Mouse (Mus musculus): ENCODE data around the gene Gria1. TPM values are rescaled to one million over a fixed set of nuclear protein-coding genes. Genes with fewer than 3 reads are reported as not detected.

Gria1 gene
- total RNA-seq, 1 experiment = 0.13 TPM

DNA sequence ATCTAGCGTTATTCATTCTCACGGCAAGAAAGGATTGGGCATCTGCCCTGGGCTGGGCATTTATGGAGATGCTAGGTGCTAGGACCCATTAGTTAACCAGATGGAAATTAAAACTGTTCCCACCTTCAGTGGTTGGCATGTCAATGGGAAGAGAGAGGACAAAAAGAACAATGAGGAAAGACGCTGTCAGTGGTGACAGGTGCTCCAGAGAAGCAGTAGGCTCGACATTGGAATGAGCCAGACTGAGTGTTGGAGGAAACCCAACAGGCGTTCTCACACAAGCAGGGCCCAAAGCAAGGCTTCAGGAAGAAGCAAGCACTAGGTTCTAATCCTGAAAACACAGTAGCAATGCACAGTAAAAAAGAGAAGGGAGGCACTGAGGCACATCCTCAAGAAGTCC lies 203.4 kb downstream of the Gria1 start:
- no peak overlapping the region for H3K27ac ChIP-seq (ENCODE audit: insufficient read depth, low read depth, low read length, poor library complexity, severe bottlenecking)
- no peak for TF ChIP-seq CHD2 (IDR thresholded peaks at IDR 0.05; ENCODE audit: low read depth, low read length)
- no peak for TF ChIP-seq ZC3H11A (IDR thresholded peaks at IDR 0.05; ENCODE audit: borderline replicate concordance, low read depth, low read length)
- no peak for TF ChIP-seq ZNF384 (IDR thresholded peaks at IDR 0.05; ENCODE audit: low read depth, low read length)
- TF ChIP-seq HCFC1 (IDR thresholded peaks at IDR 0.05; ENCODE audit: borderline replicate concordance, insufficient read depth, low read length) = no peak
- no peak for TF ChIP-seq MAFK (IDR thresholded peaks at IDR 0.05; ENCODE audit: insufficient read depth, low read depth, low read length)
- in situ Hi-C loops (cut with MboI; ENCODE audit: low sequenced_read_pairs in 2 of 2, unreplicated experiment in 2 of 2) = no loop called here
- H3K9ac ChIP-seq (ENCODE audit: insufficient read depth, low read depth, low read length, poor library complexity, severe bottlenecking) = no peak overlapping the region
- H3K4me1 ChIP-seq (ENCODE audit: control insufficient read depth in 2 of 2, insufficient read depth in 2 of 2, low read length in 2 of 2, poor library complexity in 1 of 2) = no peaks in the 10 kb centered on the region
- no peaks in the 10 kb centered on the region for H3K36me3 ChIP-seq (ENCODE audit: control insufficient read depth, insufficient read depth, low read length, poor library complexity, severe bottlenecking)
- H3K4me3 ChIP-seq (ENCODE audit: insufficient read depth in 1 of 2, low read depth in 1 of 2, low read length in 2 of 2, poor library complexity in 1 of 2, severe bottlenecking in 1 of 2) = no peak overlapping the region
- H3K9me3 ChIP-seq (ENCODE audit: control insufficient read depth, insufficient read depth, low read depth, low read length) = no peaks in the 10 kb centered on the region
- DNase-seq (ENCODE audit: low read depth, low spot score) = no peak

DNA sequence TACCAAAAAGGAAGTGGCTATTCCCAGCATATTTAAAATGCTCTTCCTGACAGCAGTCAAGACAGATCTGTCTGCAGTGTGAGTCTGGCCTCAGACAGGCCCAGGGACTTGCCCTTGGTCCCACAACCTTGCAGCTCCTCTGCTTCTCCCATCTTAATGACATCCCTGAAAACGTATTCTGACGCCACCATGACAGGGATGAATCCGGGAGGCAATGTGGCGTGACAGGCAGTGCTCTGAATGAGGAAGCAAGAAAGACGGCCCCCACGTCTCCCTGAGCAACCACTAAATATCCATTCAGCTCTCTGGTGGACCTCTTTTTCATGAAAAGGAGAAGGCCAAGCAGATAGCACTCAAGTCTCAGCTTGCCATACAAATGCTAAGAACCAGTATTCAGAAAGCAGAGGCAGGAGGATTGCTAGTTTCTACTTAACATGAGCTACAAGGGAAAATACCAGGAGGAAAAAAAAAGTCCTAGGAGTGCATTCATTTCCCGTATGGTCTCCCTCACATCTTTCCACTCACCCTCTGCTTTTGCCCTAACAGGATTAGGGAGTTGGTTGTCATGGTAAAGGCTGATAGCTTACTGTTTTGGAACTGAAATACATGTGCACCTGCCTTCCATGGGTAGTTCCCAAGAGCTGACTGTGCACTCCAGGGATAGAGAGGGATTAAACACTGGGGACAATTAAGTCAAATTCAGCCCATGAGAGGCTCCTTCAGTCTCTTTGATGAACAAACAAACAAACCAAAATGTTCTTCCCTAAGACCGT lies 211.8 kb downstream of the Gria1 start:
- Histone ChIP-seq H3K9ac (ENCODE audit: insufficient read depth, low read depth, low read length, poor library complexity, severe bottlenecking) (no peak overlapping the region), H3K4me1 (ENCODE audit: control insufficient read depth in 2 of 2, insufficient read depth in 2 of 2, low read length in 2 of 2, poor library complexity in 1 of 2) (no peaks in the 10 kb centered on the region), H3K36me3 (ENCODE audit: control insufficient read depth, insufficient read depth, low read length, poor library complexity, severe bottlenecking) (no peaks in the 10 kb centered on the region), H3K9me3 (ENCODE audit: control insufficient read depth, insufficient read depth, low read depth, low read length) (no peaks in the 10 kb centered on the region), H3K27ac (ENCODE audit: insufficient read depth, low read depth, low read length, poor library complexity, severe bottlenecking) (no peak overlapping the region), H3K4me3 (ENCODE audit: insufficient read depth in 1 of 2, low read depth in 1 of 2, low read length in 2 of 2, poor library complexity in 1 of 2, severe bottlenecking in 1 of 2) (no peak overlapping the region)
- in situ Hi-C loops (cut with MboI; ENCODE audit: low sequenced_read_pairs in 2 of 2, unreplicated experiment in 2 of 2) = no loop called here
- no peak for DNase-seq (ENCODE audit: low read depth, low spot score)
- TF ChIP-seq HCFC1 (IDR thresholded peaks at IDR 0.05; ENCODE audit: borderline replicate concordance, insufficient read depth, low read length) (no peak), ZNF384 (IDR thresholded peaks at IDR 0.05; ENCODE audit: low read depth, low read length) (no peak), ZC3H11A (IDR thresholded peaks at IDR 0.05; ENCODE audit: borderline replicate concordance, low read depth, low read length) (no peak)

- TF ChIP-seq ZC3H11A (IDR thresholded peaks at IDR 0.05; ENCODE audit: borderline replicate concordance, low read depth, low read length) = no peak
- no peak for TF ChIP-seq ZNF384 (IDR thresholded peaks at IDR 0.05; ENCODE audit: low read depth, low read length)
- no peak for TF ChIP-seq MAFK (IDR thresholded peaks at IDR 0.05; ENCODE audit: insufficient read depth, low read depth, low read length)
- TF ChIP-seq HCFC1 (IDR thresholded peaks at IDR 0.05; ENCODE audit: borderline replicate concordance, insufficient read depth, low read length) = no peak
- no peak for TF ChIP-seq CHD2 (IDR thresholded peaks at IDR 0.05; ENCODE audit: low read depth, low read length)
- no peak overlapping the region for H3K9ac ChIP-seq (ENCODE audit: insufficient read depth, low read depth, low read length, poor library complexity, severe bottlenecking)
- no peak for DNase-seq (ENCODE audit: low read depth, low spot score)
- no peak overlapping the region for H3K4me3 ChIP-seq (ENCODE audit: insufficient read depth in 1 of 2, low read depth in 1 of 2, low read length in 2 of 2, poor library complexity in 1 of 2, severe bottlenecking in 1 of 2)
- H3K9me3 ChIP-seq (ENCODE audit: control insufficient read depth, insufficient read depth, low read depth, low read length) = no peaks in the 10 kb centered on the region
- no peaks in the 10 kb centered on the region for H3K36me3 ChIP-seq (ENCODE audit: control insufficient read depth, insufficient read depth, low read length, poor library complexity, severe bottlenecking)
- H3K4me1 ChIP-seq (ENCODE audit: control insufficient read depth in 2 of 2, insufficient read depth in 2 of 2, low read length in 2 of 2, poor library complexity in 1 of 2) = no peaks in the 10 kb centered on the region
- in situ Hi-C loops (cut with MboI; ENCODE audit: low sequenced_read_pairs in 2 of 2, unreplicated experiment in 2 of 2) = no loop called here
- no peak overlapping the region for H3K27ac ChIP-seq (ENCODE audit: insufficient read depth, low read depth, low read length, poor library complexity, severe bottlenecking)
Observed at GRCm38 (mm10) chr11:57235446-57235845, 224.3 kb downstream of the Gria1 start.

- Histone ChIP-seq H3K27ac (ENCODE audit: insufficient read depth, low read depth, low read length, poor library complexity, severe bottlenecking) (no peak overlapping the region), H3K4me1 (ENCODE audit: control insufficient read depth in 2 of 2, insufficient read depth in 2 of 2, low read length in 2 of 2, poor library complexity in 1 of 2) (no peaks in the 10 kb centered on the region), H3K9me3 (ENCODE audit: control insufficient read depth, insufficient read depth, low read depth, low read length) (no peaks in the 10 kb centered on the region), H3K36me3 (ENCODE audit: control insufficient read depth, insufficient read depth, low read length, poor library complexity, severe bottlenecking) (no peaks in the 10 kb centered on the region), H3K4me3 (ENCODE audit: insufficient read depth in 1 of 2, low read depth in 1 of 2, low read length in 2 of 2, poor library complexity in 1 of 2, severe bottlenecking in 1 of 2) (no peak overlapping the region), H3K9ac (ENCODE audit: insufficient read depth, low read depth, low read length, poor library complexity, severe bottlenecking) (no peak overlapping the region)
- in situ Hi-C loops (cut with MboI; ENCODE audit: low sequenced_read_pairs in 2 of 2, unreplicated experiment in 2 of 2) = no loop called here
- no peak for TF ChIP-seq ZNF384 (IDR thresholded peaks at IDR 0.05; ENCODE audit: low read depth, low read length)
- TF ChIP-seq ZC3H11A (IDR thresholded peaks at IDR 0.05; ENCODE audit: borderline replicate concordance, low read depth, low read length) = no peak
- DNase-seq (ENCODE audit: low read depth, low spot score) = no peak
Observed at GRCm38 (mm10) chr11:57236431-57236830, 225.2 kb downstream of the Gria1 start.

DNA sequence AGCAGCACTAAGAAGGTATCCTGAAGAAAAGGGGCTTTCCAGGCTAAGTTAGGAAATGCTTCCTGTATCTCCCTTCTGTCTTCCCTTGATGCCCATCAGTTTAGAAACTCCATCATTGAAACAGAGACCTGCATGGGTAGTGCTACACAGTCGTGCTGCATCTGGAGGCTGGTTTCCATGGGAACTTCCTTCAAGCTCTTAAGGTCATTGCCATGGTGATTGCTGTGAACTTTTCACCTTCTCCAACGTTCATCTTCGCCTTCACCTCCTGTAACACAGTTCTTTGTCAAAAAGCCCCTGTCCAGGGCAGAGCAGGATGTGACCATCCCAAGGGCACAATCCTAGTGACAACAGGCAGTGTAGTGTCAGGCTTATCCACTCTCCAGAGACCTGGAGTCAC lies 228.6 kb downstream of the Gria1 start:
- no peak overlapping the region for H3K9ac ChIP-seq (ENCODE audit: insufficient read depth, low read depth, low read length, poor library complexity, severe bottlenecking)
- no peak for DNase-seq (ENCODE audit: low read depth, low spot score)
- no peak overlapping the region for H3K27ac ChIP-seq (ENCODE audit: insufficient read depth, low read depth, low read length, poor library complexity, severe bottlenecking)
- no peak overlapping the region for H3K4me3 ChIP-seq (ENCODE audit: insufficient read depth in 1 of 2, low read depth in 1 of 2, low read length in 2 of 2, poor library complexity in 1 of 2, severe bottlenecking in 1 of 2)
- H3K36me3 ChIP-seq (ENCODE audit: control insufficient read depth, insufficient read depth, low read length, poor library complexity, severe bottlenecking) = no peaks in the 10 kb centered on the region
- TF ChIP-seq ZNF384 (IDR thresholded peaks at IDR 0.05; ENCODE audit: low read depth, low read length) = no peak
- TF ChIP-seq ZC3H11A (IDR thresholded peaks at IDR 0.05; ENCODE audit: borderline replicate concordance, low read depth, low read length) = no peak
- TF ChIP-seq HCFC1 (IDR thresholded peaks at IDR 0.05; ENCODE audit: borderline replicate concordance, insufficient read depth, low read length) = no peak
- TF ChIP-seq MAFK (IDR thresholded peaks at IDR 0.05; ENCODE audit: insufficient read depth, low read depth, low read length) = no peak
- no peak for TF ChIP-seq CHD2 (IDR thresholded peaks at IDR 0.05; ENCODE audit: low read depth, low read length)
- H3K4me1 ChIP-seq (ENCODE audit: control insufficient read depth in 2 of 2, insufficient read depth in 2 of 2, low read length in 2 of 2, poor library complexity in 1 of 2) = no peaks in the 10 kb centered on the region
- H3K9me3 ChIP-seq (ENCODE audit: control insufficient read depth, insufficient read depth, low read depth, low read length) = no peaks in the 10 kb centered on the region
- in situ Hi-C loops (cut with MboI; ENCODE audit: low sequenced_read_pairs in 2 of 2, unreplicated experiment in 2 of 2) = no loop called here

Measured in ES-E14 (cell line).